Mouse (Mus musculus) spleen, postnatal 14 days (tissue): ENCODE measurements around the gene 1700010B08Rik.

Experiments
- DNase-seq, 2 experiments: peaks; one replicate each; pipeline ENCODE4 v3.0.0; 2021 to 2022; ENCODE audit warnings: low spot score in 2 of 2

The 1700010B08Rik gene

GRCm38 (mm10) chr2:173722251-173722857 lies 3.1 kb downstream of the 1700010B08Rik start:
- peak in 1 of 2 experiments; percentile 4 for DNase-seq

- no peak for DNase-seq
Observed at GRCm38 (mm10) chr2:173724382-173724781, 5.2 kb downstream of the 1700010B08Rik start.

- DNase-seq = no peak
Observed at GRCm38 (mm10) chr2:173724940-173725807, 6.0 kb downstream of the 1700010B08Rik start.

GRCm38 (mm10) chr2:173725819-173726218 lies 6.6 kb downstream of the 1700010B08Rik start:
- DNase-seq = no peak

- no peak for DNase-seq
Observed at GRCm38 (mm10) chr2:173730444-173730966, 11.3 kb downstream of the 1700010B08Rik start.

- no peak for DNase-seq
Observed at GRCm38 (mm10) chr2:173734426-173734825, 15.2 kb downstream of the 1700010B08Rik start.

- DNase-seq = peak; percentile 99 to 100
Observed at GRCm38 (mm10) chr2:173737222-173737989, 18.2 kb downstream of the 1700010B08Rik start, which contains the start of gene Vapb. Vapb (plus strand) TSS chr2:173737511.

- no peak for DNase-seq
Observed at GRCm38 (mm10) chr2:173738232-173738631, 19.0 kb downstream of the 1700010B08Rik start.

- DNase-seq = no peak
Observed at GRCm38 (mm10) chr2:173739107-173739506, 19.9 kb downstream of the 1700010B08Rik start.

- DNase-seq = no peak
Observed at GRCm38 (mm10) chr2:173742090-173742489, 22.9 kb downstream of the 1700010B08Rik start.

- no peak for DNase-seq
Observed at GRCm38 (mm10) chr2:173742744-173743143, 23.5 kb downstream of the 1700010B08Rik start.

GRCm38 (mm10) chr2:173744070-173744815 lies 25.0 kb downstream of the 1700010B08Rik start:
- no peak for DNase-seq

GRCm38 (mm10) chr2:173748961-173749659 lies 29.9 kb downstream of the 1700010B08Rik start:
- no peak for DNase-seq

- DNase-seq = no peak
Observed at GRCm38 (mm10) chr2:173755433-173756144, 36.4 kb downstream of the 1700010B08Rik start.

GRCm38 (mm10) chr2:173757624-173758155 lies 38.5 kb downstream of the 1700010B08Rik start:
- DNase-seq = no peak

GRCm38 (mm10) chr2:173760607-173761006 lies 41.4 kb downstream of the 1700010B08Rik start:
- DNase-seq = no peak

GRCm38 (mm10) chr2:173764629-173765028 lies 45.4 kb downstream of the 1700010B08Rik start:
- no peak for DNase-seq

- no peak for DNase-seq
Observed at GRCm38 (mm10) chr2:173767959-173768595, 48.9 kb downstream of the 1700010B08Rik start.

GRCm38 (mm10) chr2:173769183-173769582 lies 50.0 kb downstream of the 1700010B08Rik start:
- no peak for DNase-seq
